Mouse (Mus musculus): ENCODE measurements around the gene Abcb4. TPM values are rescaled to one million over a fixed set of nuclear protein-coding genes. Genes with fewer than 3 reads are reported as not detected.
"Not testable (repeated sequence)": the region's sequence is repeated elsewhere in the genome, so short reads cannot be mapped to it uniquely, and the experiment has no call there.

The Abcb4 gene
- total RNA-seq (2021), result 1 to 10 TPM; 6.2 to 6.7 TPM
- long read RNA-seq, experiment 1, full-length matches to known transcripts, result 2 of 4 reads
- long read RNA-seq, experiment 1, partial matches to known transcripts, result 0 of 4 reads
- long read RNA-seq, experiment 1, other reads (novel, unspliced or antisense), result 2 of 4 reads
- long read RNA-seq, experiment 2, full-length matches to known transcripts, result 3 of 14 reads
- long read RNA-seq, experiment 2, partial matches to known transcripts, result 4 of 14 reads
- long read RNA-seq, experiment 2, other reads (novel, unspliced or antisense), result 7 of 14 reads

DNA sequence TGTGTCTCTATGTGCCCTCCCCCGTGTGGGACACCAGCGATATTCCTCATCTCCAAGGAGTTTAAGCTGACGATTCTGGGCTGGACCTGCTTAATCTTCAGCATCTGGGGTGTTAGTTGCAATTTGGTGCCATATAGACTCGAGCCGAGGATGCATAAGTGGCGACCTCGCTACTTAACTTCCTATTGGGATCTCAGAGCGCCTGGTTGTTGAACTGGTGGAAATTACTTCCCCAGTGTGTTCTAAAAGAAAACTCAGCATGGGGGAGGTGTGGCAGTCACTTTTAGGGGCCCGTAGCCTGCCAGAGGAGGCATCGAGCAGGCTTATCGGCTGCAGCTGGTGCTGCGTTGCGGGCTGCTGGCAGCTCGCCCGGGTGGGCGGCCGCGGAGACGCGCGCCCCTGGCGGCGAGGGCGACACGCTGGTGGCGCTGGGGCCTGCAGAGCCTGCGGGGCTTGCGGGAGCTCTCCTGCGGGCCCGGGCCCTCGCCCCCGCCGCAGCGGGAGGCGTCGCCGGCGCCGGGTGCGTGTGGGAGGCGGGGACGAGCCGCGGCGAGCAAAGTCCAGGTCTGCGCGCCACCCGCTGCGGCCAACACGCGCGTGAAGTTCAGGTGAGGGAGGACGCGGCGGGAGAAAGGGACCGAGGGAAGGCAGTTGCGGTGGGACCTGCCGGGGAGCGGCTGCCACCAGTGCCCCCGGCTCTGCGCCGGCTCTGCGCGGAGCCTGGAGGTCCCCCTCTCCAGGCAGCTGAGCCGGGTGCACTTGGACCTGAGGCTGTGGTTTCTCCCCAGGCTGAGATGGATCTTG is at the start of gene Abcb4:
TSS of gene Abcb4 (plus strand) at position 418 of the 804 bp plus-strand sequence.
- peak; percentile 42 to 47 for DNase-seq (ENCODE audit: low spot score in 2 of 2)

DNA sequence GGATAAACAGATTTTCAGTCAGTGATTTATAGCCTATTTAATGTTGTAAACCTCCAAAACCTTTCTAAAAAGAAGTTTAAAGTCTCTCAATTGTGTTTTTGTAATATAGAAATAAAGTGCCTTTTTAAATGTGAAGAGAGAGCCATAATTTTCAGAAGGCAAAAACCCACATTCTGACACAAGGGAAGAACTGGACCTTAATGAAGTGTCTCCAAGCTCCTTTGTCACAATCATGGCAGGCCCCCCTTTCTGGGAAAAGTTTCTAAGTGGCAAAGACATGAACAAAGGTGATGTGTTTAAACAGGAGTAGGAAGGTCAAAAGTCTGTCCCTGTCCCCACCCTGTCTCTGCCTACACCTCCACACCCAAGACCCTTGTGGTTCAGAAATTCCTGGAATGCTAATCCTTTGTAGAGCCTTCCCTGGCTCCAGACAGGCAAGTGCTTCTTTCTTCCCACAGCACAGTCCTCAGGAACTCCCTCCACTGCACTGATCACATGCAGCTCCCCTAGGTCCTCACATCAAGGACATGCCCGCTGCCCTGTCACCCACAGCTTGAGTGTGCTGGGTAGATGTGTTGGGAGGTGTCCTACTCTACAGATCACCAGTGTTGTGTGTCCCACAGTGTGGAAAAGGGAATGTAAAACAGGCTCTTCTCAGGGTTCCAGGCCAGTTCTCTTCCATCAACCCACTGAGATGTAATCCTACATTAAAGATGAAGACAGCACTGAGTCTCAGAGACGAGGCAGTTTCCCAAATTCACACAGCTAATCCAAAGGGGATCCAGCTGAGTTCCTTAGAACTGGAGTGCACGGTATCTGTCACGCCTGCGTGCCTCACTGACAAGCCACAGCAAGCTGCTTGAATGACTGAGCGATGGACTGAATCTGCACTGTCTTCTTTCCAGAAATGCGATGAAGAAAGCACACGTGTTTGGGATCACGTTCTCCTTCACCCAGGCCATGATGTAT is 44.6 kb upstream of the Abcb4 start:
- not testable (repeated sequence) for DNase-seq (ENCODE audit: low spot score in 2 of 2)

GRCm38 (mm10) chr5:8850851-8851250 is 42.7 kb upstream of the Abcb4 start:
- no peak for DNase-seq (ENCODE audit: low spot score in 2 of 2)

GRCm38 (mm10) chr5:8857201-8857600 is 36.3 kb upstream of the Abcb4 start:
- DNase-seq (ENCODE audit: low spot score in 2 of 2), result no peak

- DNase-seq (ENCODE audit: low spot score in 2 of 2), result no peak
Measured at GRCm38 (mm10) chr5:8861811-8862210, 31.7 kb upstream of the Abcb4 start.

DNA sequence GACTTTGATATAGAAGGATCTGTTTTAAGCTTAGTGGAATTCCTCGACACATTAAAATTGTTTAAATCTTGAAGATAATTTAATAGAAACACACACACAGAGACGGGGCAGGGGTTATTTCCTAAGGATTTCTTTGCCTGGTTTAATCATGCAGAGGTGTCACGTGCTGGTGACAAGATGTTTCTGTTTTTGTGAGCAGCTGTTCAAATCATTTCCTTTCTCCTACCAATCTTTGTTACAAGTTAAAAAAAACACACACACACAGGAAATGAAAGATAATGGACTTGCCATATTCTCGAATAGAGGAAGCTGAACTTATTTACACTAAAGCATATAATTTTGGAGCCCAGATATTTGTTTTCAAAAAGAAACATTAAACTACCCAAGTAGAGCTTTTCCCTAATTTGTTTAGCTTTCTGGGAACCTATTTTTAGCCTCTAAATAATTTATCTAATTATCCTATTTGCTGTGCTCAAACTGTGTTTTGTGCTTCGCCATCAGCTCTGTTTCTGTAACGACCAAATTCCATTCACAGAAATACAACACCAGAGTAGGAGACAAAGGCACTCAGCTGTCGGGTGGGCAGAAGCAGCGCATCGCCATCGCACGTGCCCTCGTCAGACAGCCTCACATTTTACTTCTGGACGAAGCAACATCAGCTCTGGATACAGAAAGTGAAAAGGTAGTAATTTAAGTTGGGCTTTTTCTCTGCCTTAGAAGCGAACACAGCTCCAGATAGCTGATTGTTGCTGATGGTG is 29.8 kb upstream of the Abcb4 start:
- no peak for DNase-seq (ENCODE audit: low spot score in 2 of 2)

- not testable (repeated sequence) for DNase-seq (ENCODE audit: low spot score in 2 of 2)
Measured at GRCm38 (mm10) chr5:8865630-8866029, 27.9 kb upstream of the Abcb4 start.

DNA sequence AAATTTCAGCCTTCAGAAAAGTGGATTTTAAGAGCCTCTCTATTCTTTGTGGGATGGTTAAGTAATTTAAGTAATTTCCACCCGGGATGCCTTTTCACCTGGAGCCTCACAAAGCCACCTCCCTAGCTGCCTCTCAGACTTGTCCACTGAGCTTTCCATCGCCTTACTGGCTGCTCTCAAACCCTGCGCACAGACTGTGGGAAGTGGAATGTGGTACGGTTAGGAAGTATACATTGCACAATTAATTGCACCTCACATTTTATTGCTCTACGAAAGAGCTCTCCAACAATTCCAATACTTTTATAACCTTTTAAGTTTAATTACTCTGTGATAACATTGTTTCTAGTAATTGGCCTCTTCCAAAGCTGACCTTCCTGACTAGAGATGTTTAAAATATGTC is 27.2 kb upstream of the Abcb4 start:
- no peak for DNase-seq (ENCODE audit: low spot score in 2 of 2)

DNA sequence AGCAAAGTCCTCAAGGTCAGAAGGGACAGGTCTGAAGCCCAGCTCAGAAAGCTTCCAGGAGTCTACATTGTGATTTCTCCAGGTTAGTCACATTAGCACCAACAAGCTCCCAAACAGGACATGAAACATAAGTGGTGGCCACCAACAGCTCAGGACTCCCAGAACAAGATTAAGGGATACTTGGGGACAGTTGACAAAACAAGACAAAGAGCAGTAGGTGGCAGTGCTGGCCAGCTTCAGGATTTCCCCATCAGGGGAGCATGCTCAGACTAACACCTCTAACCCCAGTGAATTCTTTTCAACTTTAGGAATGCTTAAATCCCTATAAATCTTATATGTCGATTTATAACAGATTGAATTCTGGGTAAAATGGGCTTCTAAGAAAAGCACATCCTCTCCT is 25.5 kb upstream of the Abcb4 start:
- no peak for DNase-seq (ENCODE audit: low spot score in 2 of 2)

DNA sequence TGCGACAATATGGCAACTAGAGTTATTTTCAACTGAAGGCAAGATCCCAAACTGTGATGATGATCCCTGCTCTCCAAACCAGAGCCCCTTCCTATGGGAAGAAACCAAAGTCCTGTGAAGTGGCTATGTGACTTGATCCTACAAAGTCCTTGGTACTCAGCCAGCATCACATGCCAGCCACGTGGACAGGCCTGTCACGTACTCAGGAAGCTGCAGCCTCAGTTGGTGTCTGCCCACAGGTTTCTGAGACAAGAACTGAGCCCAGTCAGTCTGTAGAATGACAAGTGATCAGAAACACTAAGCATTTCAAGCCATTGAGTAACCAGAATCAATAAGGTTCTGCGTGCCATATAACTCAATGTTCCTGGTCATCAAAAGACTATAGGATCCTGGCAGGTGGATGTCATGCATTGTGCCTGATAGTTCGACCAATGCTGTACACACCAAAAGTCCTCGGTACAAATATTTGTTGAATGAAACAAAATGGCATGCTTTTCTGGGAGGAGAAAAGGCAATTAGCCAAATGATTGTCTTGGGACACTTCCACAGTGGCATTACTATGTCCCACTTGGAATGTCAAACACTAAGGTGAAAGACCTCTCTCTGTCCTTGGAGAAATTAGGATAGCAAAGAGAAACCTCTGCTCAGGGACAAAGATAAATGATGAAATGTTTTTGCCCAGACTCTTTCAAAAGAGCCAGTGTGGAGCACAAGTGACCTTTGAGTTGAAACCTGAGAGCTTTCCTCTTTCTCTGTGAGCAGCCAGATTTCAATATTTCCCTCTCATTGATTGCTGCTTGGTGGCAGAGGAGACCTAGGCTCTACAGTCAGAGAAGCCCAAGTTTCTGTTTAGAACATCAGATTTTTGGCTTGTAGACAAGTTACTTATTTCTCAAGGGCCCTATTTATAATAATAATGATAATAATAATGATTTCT is 20.3 kb upstream of the Abcb4 start:
- DNase-seq (ENCODE audit: low spot score in 2 of 2), result no peak

GRCm38 (mm10) chr5:8877086-8877485 is 16.4 kb upstream of the Abcb4 start:
- DNase-seq (ENCODE audit: low spot score in 2 of 2), result no peak

- DNase-seq (ENCODE audit: low spot score in 2 of 2), result no peak
Measured at GRCm38 (mm10) chr5:8877800-8878199, 15.7 kb upstream of the Abcb4 start.

DNA sequence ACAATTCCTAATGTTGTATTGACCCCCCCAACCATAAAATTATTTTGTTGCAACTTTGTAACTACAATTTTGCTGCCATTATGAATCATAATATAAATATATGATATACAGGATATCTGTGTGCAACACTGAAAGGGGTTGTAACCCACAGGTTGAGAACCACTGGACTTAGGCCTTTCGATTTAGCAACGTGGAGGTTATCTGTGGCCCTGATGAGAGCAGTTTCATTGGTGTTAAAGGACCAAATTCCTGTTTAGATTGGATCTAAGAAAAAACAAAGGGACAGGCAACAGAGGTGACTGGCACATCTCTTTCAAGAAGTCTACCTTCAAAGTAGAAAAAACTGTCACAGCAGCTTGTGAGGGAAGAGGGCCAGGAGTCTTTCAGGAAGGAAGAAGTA is 7.7 kb upstream of the Abcb4 start:
- DNase-seq (ENCODE audit: low spot score in 2 of 2), result no peak

GRCm38 (mm10) chr5:8894104-8894425 is 548 bp downstream of the Abcb4 start:
- no peak for DNase-seq (ENCODE audit: low spot score in 2 of 2)

GRCm38 (mm10) chr5:8894641-8895490 is 1.3 kb downstream of the Abcb4 start:
- no peak for DNase-seq (ENCODE audit: low spot score in 2 of 2)

DNA sequence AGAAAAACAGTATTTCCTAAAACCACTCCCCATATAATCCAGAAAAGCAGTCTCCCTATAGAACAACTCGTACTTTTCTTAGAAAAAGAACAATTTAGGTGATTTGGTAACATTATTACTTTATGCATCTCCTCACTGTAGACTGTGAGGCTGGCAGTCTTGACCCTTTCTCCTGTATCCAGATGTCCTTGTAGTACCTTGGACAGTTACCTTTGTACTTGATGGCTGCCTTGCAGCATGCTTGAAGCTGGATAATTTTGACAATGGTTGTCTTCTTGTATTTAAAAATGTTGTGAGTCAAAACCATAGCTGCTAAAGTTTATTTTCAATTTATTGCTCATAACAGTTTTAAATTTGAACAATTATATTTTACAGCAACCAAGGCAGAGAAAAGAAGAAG is 2.7 kb downstream of the Abcb4 start:
- DNase-seq (ENCODE audit: low spot score in 2 of 2), result no peak

- DNase-seq (ENCODE audit: low spot score in 2 of 2), result no peak
Measured at GRCm38 (mm10) chr5:8898246-8898645, 4.7 kb downstream of the Abcb4 start.

GRCm38 (mm10) chr5:8901001-8901400 is 7.5 kb downstream of the Abcb4 start:
- DNase-seq (ENCODE audit: low spot score in 2 of 2), result no peak

All from gastrocnemius, postnatal 4 days (tissue).